Mouse (Mus musculus) right cerebral cortex, postnatal 25 days (tissue): ENCODE data around the gene Srd5a3.

Experiments used
- DNase-seq: peaks from one replicate; pipeline ENCODE4 v3.0.0; 2022

Gene Srd5a3

GRCm38 (mm10) chr5:76194377-76194945, 54.4 kb downstream of the Srd5a3 start:
- DNase-seq = no peak

- no peak for DNase-seq
These were observed 59.3 kb downstream of the Srd5a3 start for GRCm38 (mm10) chr5:76199346-76199745.

- DNase-seq = no peak
These were observed 63.1 kb downstream of the Srd5a3 start for GRCm38 (mm10) chr5:76203171-76203570.
